Mouse (Mus musculus) T-helper 2 cell (primary cell): ENCODE measurements around the gene Gm11733.
"Not testable (repeated sequence)": the region's sequence is repeated elsewhere in the genome, so short reads cannot be mapped to it uniquely, and the experiment has no call there.

Experiments
- in situ Hi-C: fragments of 300-600 bp; cut with MboI, MseI; formaldehyde crosslinking; loops from one replicate; pipeline ENCODE4 v1.15.1; 2025; ENCODE audit warnings: high pct_unique_total_duplicates

Gene Gm11733

DNA sequence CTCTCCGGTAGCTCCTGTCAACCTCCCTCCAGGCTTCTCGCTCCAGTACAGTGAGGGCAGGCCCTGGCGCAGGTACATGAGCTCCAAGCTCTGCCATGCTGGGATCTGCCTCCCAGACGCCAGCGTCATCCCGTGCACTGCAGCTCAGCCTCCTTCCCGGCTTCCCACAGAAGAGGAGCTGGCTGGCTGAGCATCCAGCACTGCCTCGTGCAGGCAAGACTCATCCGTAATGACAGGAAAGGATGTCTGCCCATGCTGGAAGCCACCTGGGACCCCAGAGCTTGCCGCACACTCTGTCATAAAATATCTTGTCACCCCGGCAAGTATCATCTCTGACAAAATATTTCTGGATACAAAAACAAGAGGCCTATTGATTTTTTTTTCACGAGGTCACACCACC lies at the start of gene Gm11733:
Gm11733 (plus strand) TSS at position 171 of the 400 bp plus-strand sequence.
- in situ Hi-C loops = no loop called here

DNA sequence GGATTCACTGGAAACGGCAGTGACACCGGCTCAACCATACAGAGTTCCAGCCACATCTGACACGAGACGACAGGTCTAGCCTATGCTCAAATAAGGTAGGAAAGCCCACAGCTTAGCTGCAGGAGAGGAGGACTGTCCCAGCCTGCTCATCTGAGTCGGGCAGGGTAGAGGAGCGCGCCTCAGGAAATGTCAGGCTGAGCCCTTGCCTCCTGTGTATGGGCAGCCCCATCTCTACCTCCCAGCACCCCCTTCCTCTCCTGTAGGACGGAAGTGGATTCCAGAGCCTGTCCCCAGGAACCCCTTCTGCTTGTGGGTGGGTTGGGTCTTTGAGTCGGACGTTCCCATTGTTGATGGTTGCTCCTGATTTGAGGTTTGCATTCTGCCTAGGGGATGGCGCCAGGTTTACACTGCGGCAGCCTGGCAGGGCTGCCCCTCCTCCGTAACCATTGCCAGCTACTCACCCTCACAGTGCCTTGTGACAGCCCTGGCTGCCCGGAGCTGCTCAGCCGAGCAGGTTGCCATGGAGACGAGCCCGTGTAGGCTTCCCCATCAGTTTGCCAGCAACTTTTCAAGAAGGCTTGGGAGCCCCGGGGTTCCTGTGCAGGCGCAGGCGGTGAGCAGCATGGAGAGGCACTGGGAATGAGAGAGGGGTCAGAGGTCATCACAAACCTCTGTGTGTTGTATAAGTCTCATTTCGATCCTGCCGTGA lies 47.6 kb upstream of the Gm11733 start:
- in situ Hi-C loops = no loop called here

DNA sequence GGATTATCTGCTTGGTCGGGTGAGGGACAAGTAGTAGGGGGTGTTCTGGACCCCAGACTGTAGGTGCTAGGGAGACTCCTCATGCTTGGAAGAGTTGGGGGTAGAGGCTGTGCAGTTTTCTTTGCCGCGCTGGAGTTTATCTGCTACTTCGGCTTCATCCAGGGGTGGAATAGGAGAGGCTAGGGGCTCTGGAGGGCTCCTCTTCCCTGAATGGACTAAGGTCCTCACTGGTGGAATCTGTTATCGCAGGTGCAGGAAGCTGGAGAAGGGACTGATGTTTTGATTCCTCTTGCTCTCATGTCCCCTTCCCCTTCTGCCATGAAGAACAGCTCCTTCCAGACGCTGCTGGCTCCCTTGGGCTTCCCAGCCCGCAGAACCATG lies 47.1 kb upstream of the Gm11733 start:
- in situ Hi-C loops = no loop called here

DNA sequence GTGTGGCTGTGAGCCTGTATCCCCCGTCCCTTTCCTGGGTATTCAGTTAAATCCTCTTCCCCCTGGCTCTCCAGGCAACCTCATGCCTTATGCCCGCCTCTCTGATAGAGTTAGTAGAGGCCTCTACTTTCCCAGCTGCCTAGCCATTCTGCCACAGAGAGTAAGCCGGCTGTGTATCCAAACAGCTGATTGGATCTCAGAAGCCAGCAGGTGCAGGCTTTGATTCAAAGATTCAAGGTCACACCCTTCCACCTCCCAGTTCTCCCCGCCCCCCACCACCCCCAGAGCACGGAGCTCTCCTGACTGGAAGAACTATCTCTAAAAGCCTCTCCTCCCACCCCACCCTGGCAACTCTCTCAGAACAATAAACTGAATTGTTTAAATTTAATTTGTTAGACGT lies 45.8 kb upstream of the Gm11733 start:
- in situ Hi-C loops = no loop called here

DNA sequence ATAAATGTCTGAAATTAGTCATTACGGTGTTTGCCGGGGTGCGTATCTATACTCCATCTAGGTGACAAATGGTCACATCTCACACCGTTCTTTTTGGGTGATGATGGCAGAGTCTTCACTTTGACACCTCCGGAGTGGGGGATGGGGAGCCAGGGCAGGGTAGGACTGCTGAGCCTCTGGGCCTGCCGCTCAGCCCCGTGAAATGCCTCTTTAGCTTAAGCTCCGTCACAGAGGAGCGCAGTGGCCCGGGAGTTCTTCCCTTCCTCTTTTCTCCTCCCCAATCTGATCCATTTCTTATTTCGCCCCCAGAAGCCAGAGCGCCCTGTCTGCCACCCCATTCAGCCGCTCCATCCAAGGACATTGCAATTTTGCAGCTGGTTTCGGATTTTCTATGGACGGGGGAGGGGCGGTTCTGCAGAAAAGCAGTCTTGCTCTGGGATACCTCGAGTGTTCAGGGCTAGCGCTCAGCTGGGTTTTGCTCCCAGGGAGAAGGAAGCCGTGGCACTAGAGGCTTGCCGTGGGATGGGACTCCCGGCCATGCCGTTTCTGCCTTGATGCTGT lies 43.2 kb upstream of the Gm11733 start:
- in situ Hi-C loops = loop anchor here (10.0 kb wide), 1 partner anchor 604 kb away; no protein-coding TSS in a partner anchor

DNA sequence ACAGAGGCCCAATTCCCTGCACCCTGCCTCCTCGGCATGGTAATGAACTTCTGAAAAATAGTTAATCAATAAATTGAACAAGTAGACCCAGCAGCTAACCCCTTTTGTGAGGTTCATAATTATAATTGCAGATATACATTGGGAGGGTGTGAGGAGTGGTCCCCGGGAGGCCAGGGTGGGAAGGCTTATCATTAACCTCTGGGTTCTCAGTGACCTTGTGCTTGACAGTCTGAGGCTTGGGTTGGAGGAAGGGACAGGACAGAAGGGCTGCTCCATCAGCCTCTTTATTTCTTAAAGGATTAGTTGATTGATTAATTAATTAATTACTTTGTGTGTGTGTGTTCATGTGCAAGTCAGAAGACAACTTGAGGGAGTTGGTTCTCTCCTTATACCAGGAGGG lies 40.1 kb upstream of the Gm11733 start:
- in situ Hi-C loops = loop anchor here (10.0 kb wide), 1 partner anchor 601 kb away; no protein-coding TSS in a partner anchor

DNA sequence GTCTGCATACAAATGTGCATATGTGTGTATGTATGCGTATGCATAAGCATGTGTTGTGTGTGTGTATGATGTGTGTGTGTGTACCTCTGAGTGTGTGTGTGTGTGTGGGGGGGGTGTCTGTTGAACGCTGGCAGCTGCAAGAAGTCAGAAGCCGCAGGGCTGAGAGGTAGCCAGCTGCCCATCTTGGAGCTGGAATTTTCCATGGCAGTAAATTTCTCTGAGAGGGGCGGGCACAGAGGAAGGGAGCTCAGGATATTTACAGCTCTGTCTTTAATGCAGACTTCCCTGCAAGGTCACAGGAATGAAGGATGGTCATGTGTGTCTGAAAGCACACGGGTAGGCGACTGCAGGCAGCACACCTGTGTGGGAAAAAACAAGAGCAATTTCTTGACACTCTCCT lies 38.5 kb upstream of the Gm11733 start:
- in situ Hi-C loops = loop anchor here (10.0 kb wide), 1 partner anchor 599 kb away; no protein-coding TSS in a partner anchor

DNA sequence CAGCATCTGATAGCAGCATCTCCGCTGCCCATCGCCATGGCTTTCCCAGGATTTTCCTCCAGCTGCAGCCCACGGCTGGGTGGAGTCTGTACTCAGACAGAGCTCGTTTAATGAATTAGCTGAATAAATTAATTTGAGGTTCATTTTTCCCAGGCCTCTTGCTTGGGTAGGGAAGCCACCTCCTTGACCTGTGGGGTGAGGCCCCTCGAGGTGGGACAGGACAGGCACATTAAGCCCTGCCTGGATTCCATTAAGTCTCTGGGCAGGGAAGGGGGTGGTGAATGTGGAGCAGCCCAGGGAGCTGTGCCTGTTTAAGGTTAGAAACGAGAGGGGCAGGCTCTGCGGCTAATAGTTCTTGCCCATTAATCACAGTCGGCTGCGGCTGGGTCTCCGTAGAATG lies 30.1 kb upstream of the Gm11733 start:
- in situ Hi-C loops = no loop called here

DNA sequence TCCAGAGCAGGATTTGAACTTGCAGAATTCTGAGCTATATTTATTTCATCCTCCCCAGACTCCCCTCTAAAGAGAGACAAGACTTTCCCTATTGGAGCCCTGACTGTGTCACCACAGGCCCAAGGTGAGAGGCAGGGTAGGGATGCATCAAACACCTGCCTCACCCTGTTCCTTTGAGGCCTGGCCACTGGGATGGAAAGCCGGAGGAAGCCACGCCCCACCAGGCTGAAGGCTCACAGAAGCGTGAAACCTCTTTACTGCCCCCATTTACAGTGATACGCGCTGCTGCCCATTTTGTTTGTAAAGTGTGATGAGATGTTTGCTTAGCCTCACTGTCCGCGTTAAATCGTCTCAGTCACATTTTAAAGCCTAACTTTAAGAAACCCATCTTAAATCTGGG lies 25.0 kb upstream of the Gm11733 start:
- in situ Hi-C loops = loop anchor here (5.0 kb wide), 1 partner anchor 33 kb away; no protein-coding TSS in a partner anchor

DNA sequence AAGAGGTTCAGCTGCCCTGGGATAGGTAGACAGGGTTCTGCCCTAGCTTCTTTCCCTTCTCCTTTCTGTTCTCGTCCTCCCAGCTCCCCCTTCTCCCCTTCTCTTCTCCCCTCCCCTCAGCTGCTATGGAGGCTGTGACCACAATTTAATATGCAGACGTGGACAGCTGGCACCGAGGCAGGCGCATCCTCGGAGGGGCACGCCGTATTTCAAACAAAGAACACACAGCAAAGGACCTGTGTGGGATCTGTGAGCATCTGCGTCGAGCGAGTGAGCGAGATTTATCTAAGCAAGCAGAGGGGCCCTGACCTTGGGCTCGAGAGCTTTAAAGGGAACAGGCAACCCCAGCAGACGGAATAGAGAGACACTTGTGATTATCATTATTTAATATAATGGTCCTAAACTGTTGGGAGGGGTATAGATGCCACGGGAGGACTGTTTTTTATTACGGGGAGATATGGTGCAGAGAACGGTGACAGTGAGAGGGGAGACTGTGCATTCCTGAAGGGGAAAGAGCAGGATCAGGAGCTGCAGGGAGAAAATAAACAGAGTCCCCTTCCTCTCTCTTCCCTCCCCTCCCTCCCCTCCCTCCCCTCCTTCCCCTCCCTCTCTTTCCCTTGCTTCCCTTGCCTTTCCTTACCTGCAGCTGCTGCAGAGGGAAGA lies 21.8 kb upstream of the Gm11733 start:
- in situ Hi-C loops = no loop called here

DNA sequence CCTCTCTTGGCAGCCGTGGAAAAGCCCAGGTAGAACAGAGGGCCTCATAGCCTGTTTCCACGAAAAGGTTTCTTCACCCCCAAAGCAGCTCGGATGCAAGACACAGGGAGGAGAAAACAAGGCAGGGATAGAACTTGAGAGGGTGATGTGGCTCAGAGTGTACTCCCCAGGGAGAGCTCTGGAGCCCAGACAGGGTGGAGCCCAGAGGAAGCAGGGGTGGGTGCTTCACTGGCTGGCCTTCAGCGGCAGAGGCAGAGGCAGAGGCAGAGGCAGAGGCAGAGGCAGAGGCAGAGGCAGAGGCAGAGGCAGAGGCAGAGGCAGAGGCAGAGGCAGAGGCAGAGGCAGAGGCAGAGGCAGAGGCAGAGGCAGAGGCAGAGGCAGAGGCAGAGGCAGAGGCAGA lies 20.8 kb upstream of the Gm11733 start:
- in situ Hi-C loops = not testable (repeated sequence)

DNA sequence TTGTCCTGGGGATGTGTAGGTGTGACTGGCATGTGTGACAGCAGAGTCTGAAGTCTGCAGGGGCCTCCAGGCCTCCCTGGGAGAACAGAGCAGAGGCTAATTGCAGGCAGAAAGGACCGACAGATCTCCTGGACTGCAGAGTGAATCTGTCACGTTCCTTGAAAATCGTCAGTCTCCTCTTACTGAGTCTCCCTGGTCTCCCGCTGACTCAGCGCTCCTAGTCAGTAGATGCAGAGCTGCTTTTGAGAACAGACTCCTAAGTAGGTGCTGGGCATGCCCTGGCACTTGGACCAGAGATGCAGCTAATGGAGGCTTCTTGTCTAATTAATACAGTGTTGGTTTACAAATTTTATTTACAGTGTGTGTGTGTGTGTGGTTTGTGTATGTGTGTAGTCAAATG lies 17.9 kb upstream of the Gm11733 start:
- in situ Hi-C loops = no loop called here

DNA sequence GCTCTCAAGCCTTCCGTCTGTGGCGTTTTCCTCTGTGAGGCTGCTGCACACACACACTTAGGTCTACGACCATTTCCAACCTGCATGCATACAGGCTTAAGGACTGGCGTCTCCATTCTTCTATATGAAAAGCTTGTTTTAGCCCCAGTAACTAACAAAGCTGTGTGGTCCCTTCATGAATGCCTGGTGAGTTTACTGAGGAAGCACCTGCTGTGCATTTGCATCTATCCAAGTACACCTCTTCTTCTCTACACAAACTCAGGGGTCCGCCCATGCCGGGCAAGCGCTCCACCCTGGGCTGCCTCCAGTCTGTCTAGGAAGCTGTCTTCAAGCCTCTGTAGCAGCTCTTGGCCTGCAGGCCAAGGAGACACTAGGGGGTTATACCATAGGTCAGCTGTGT lies 17.3 kb upstream of the Gm11733 start:
- in situ Hi-C loops = no loop called here

DNA sequence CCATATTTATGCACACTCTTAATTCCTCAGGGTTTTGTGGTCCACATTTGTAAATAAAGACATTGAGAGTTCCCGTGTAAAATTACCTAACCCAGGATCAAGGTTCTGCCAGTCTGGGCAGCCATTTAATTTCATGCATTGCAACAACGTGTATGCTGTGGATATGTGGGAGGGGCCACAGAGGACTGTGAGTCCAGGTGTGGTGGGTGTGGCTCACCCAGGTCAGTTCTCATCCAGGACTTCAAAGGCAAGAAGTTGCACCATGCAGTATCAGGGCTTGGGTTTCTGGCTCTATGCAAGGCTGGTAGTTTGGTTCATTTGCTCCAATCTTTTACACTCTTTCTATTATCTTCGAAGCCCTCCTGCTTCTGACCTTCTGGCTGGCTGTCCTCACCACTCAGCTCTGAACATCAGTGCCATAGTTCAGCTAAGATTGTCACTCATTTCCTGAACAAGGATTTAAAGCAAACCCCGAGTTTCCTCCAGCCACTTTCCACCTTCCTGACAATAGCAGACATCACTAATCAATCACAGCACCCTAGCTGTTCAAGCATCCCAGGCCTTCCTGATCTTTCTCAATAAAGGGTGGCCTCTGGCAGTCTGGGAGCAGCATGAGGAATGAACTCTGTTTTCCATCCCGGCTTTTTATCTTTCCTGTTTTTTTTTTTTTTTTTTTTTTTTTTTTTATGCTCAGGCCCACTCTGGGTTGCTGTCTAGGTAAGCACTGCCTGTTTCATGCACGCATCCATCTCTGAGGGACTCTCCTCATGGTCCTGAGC lies 15.4 kb upstream of the Gm11733 start:
- in situ Hi-C loops = no loop called here

DNA sequence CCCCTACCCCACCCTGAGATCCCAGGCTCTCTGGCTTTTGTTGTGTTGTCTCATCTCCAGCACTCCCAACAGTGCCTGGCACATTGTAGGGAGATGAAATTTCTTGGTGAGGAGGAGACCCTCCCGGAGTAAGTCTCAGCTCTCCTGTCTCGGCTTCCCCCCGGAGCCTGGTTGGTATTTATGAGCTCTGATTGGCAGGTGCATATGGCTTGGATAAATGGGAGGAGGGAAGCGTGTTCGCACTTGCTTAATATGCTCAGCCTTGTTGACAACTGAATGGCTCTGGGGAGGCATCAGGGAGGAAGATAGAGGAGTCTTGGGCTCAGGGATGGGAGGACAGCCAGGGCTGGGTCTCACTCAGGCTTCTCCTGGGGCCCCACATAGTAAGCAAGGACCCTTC lies 14.4 kb upstream of the Gm11733 start:
- in situ Hi-C loops = no loop called here

DNA sequence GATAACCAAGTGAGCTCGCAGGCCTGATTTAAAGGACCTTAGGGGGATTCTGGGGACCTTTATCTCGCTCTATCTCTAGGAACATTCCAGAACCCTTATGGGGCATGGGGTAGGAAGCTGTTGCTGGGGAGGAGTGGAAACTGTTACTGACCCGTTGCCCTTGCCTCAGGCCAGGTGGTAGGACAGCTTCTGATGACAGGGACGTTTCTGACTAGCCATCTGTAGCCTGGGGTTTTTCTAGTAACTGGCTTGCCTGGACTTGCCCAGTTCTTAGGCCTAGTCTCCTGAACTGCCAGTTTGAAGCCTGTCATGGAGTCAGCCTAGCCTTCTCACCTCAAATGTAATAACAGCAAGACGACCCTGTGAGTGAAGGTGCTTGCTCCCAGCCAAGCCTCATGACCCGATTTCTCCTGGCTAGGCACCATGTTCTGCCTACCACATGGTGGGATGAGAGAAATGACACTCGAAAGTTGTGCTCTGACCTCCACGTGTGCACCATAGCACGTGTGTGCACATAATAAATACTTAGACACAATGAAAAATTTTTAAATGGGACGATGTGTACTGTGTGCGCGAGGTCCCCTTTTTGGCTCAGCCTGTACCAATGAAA lies 13.5 kb upstream of the Gm11733 start:
- in situ Hi-C loops = no loop called here

DNA sequence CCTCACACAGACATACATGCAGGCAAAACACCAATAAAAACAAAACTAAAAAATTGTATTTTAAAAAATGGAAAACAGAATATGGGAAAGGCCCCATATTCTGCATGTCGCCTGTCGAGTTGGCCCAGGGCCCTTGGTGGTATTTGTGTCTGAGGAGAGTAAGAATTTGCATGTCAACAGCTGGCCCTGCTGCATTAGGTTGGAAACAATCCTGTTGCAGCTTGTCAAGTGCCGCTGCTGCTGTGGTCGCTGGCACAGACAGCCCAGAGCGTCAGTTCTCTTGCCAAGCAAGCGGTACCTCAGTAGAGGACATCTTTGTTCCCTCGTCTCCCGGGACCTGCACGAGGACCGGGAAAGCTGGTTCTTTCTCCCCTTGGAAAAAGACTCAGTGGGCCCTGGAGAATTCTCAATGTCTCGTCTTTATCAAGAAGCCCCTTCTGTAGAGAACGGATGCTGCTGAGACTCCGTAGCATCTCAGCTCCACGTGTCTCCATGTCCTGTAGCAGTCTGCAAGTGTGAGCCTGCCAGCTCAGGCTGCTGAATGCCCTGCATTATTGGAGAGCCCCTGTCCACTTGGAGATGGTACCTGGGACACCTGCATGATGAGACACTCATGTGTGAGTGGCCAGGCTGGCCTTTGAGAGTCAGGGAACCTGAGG lies 12.4 kb upstream of the Gm11733 start:
- in situ Hi-C loops = no loop called here

DNA sequence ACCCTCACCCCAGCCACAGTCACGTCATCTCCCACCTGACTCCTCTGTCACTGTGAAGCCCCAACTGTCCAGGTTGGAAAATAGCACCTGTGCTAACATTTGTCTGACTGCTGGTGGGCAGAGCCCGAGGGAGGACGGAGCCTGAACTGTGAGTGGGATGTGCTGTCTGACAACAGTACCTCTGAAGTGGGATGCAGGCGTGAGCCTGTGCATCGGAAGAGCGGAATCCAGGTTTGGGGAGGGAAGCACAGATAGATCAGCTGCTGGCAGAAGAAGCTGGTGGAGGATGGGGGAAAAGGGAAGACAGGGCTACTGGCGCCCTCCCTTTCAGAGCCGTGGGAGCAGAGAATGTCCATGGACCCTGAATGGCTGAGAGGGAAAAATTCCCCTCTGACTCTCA lies 11.3 kb upstream of the Gm11733 start:
- in situ Hi-C loops = no loop called here

DNA sequence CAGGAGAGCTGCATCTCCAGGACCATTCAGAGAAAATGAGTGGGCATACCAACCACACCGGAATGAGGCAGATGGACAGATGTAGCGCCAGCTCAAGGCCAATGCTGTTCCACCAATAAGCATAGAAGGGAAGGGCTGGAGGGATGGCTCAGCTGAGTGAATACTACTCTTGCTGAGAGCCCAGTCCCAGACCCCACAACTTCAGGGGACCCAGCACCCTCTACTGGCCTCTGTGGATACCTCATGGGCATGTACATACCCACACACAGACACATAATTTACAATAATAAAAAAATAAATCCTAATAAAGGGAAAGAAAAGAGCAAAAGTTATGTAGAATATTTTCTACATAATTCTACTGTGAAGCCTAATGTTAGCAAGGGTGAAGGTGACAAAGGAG lies 9.0 kb upstream of the Gm11733 start:
- in situ Hi-C loops = loop anchor here (5.0 kb wide), 1 partner anchor 52 kb away; no protein-coding TSS in a partner anchor

DNA sequence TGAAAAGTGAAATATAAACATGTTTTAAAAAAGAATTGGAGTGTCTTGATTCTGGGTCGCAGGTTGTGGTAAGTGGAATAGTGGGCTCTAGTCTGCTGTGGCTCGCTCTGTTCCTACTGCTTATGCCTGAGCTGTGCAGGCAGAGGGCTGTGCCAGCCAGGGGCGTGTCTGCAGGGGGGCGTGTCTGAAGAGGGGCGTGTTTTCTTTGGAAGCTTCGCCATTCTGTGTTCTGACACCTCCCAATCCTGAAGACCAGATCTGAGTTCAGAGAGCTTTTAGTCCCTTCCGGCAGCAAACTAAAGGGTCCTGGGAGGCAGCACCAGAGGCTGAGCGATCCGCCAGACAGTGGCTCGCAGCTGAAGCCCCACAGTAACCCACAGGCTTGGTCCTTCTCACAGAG lies 8.5 kb upstream of the Gm11733 start:
- in situ Hi-C loops = loop anchor here (5.0 kb wide), 1 partner anchor 52 kb away; no protein-coding TSS in a partner anchor

DNA sequence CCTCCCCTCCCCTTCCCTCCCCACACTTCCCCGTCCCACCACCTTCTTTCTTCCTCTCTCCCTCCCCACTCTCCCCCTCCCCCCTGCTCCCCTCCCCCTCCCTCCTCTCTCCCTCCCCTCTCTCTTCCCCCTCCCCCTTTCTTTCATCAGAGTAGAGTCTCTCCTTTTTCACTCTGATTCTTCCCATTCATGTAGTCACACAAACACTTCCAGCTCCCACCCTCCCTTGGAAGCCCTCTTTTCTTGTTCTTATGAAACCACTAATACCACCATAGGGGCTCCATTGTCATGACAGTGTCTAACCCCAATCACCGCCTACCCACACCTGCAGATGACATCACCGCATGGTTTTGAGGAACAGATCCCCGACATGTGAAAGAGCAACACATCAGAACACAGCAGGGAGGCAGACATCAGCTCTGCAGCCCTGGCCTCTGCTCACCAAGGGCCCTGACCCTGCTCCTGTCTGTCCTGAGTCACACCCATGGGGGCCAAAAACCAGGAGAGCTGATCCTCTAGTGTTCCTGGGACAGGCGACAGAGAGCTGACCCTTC lies 7.5 kb upstream of the Gm11733 start:
- in situ Hi-C loops = loop anchor here (5.0 kb wide), 1 partner anchor 51 kb away; no protein-coding TSS in a partner anchor
